Mouse (Mus musculus) left cerebral cortex, postnatal 36 days (tissue): ENCODE measurements around the gene Adra2b. TPM values are rescaled to one million over a fixed set of nuclear protein-coding genes. Genes with fewer than 3 reads are reported as not detected.

Experiments used
- DNase-seq, 2 experiments: peaks; one replicate each; pipeline ENCODE4 v3.0.0; 2021 to 2022; ENCODE audit warnings: low spot score in 2 of 2, mixed read lengths in 1 of 2
- intact Hi-C: fragments of 180-260 bp; cut with DNase I; formaldehyde crosslinking; loops from one replicate; pipeline ENCODE4 v1.15.1; 2025
- total RNA-seq, 2 experiments: library from RNA; stranded (reverse); gene quantifications; 2 replicates each; pipeline ENCODE4 v1.2.3; 2021

The Adra2b gene
- total RNA-seq: under 1 TPM; 0.25 to 0.97 TPM

DNA sequence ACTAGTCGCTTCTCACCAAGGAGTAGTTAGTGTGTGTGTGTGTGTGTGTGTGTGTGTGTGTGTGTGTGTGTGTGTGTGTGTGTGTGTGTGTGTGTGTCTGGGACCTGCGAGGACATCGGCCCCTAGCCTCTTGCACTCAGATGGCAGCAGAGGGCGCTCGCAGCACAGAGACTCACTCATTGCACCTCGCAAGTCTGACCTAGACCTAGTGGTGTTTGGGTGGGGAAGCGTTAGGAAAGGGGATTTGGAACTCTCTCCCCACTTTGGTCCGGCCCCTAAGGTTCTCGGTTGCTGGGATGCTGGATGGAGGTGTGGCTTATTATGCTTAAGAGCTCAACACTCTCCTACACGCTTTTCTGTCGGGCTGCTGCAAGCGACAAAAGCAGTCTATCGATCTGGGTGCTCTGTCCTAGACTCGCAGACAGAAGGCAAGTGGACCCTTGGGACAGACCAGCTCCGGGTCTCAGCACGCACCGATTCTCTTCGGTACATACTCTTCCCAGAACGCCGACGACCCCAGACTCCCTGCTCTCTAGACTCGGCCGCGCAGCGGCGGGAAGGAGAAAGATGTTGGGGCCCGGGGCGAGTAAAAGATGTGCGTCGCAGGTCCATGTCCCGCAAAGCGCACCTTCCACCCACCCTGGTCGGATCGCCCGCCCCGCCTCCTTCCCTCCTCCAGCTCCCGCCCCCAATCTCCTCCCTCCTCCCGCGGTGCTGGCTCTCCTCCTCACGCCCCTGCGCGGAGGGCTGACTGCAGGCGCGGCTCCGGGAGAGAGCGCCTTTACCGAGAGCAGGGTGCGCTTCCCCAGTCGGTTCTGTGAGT lies at the start of gene Adra2b:
Gene Adra2b, plus strand, starts transcription at position 750 of the 823 bp plus-strand sequence.
- intact Hi-C loops: loop anchor here (1.0 to 5.0 kb wide), 3 partner anchors 68 to 195 kb away; no protein-coding TSS in a partner anchor
- DNase-seq: peak; percentile 64 to 79

DNA sequence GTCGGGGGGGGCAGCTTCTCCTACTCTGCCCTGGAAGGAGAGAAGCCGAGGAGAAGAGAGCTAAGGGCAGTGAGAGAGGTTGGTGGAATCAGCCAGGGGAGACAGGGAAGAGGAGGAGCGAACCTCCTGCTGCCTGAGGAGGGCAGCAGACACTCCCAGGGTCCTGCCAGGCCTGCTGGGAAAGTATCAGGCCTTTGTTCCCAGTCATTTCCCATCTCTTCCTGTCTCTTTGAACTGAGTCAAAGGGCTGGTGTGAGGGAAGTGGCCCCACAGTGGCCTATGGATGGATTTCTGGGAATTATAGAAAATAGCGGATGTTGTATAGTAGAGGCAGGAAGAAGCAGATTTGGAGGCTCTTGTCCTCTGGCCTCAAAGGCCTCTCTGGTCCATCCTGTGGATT lies 49.1 kb upstream of the Adra2b start:
- intact Hi-C loops: no loop called here
- no peak for DNase-seq

GRCm38 (mm10) chr2:127314467-127315154 lies 48.4 kb upstream of the Adra2b start:
- DNase-seq: no peak
- intact Hi-C loops: no loop called here

DNA sequence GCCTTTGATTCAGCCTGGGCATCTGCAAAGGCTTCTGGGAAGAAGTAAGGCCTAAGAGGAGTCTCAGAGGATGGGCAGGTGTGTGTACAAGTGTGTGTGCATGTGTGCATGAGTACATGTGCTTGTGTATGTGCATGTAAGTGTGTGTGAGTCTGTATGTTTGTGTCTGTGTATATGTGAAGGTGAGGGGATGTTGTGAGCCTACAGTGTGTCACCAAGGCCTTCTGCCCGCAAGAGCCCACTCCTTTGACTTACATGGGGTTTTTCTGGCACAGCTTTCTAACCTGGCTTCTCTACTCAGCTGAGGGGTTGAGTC lies 47.9 kb upstream of the Adra2b start:
- intact Hi-C loops: no loop called here
- DNase-seq: no peak

DNA sequence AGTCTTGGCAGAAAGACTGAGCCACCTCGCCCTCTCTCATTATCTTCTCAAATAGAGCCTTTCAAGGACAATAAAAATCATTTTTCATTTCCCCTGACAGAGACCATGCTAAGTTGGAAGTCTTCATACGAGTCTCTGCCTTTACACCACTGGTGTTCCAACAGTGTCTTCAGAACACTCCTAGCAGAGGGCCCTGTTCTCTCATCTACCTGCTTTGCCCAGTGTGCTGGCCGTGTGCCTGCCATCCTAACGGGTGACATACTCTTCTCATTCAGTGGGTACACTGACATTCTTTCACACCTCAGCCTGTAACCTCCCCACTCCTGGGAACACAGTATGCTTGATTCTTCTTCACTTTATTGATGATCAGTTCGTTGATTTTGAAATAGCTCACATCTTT lies 46.6 kb upstream of the Adra2b start:
- intact Hi-C loops: no loop called here
- DNase-seq: no peak

DNA sequence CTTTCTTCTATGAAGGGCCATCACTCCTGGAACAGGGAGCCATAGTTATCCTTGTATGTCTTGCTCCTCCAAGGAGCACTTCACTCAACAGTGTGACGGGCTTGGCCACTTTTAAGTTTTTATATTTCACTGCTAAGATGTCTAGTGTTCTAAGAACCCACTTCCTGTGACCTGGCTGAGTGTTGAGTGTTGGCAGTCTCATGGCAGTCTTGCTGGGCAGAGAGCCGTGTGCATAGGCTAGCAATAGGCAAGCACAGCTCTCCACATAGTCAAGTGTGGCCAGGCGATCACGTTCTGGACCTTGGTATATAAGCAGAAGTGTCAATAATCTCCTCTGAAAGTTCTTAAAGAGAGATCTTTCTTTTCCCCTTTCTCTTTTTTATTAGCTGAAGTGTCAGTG lies 44.9 kb upstream of the Adra2b start:
- no peak for DNase-seq
- intact Hi-C loops: no loop called here

DNA sequence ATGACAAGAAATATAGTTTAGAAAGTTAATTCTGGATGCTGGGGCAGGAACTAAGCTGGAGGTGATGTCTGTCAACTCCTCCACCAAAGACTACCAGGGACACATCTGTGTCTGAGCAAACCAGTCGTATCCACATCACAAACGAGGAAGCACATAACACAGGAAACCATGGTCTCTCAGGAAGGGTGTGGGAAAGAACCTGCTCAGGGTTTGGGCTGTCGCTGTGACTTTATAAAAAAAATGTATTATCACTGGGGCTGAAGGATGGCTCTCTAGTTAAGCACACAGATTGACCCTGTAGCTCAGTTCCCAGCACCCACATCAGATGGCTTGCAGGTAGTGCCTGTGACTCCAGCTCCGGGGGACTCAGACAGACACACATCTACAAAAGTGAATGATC lies 43.9 kb upstream of the Adra2b start:
- intact Hi-C loops: no loop called here
- no peak for DNase-seq

DNA sequence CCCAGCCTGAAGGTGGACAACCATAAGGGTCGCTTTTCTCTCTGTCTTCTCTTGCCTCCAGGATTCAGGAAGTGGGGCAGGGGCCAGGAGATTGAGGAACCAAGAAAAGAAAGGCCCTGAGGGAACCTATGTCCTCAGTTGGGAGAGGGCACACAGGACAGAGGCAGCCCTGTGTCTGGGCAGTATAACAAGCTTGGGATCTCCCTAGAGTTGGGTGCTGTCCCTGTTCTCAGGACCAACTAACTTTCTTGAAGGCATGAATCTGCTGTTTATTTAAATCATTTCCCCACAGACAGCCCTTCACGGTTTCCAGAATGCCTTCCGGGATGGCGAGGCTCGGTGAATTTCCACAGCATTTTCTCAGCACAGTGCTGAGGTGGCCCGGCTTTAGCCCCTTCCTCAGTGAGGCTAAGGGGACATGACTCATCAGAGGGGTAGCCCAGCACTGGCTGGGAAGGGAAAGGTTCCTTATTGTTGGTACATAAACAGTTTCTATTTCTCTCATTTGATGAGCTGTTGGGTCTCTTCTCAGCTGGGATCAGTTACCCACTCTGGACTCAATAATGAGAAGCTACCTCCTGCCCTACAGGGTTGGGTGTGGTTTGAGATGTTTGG lies 40.2 kb upstream of the Adra2b start:
- intact Hi-C loops: no loop called here
- DNase-seq: no peak

- no peak for DNase-seq
- intact Hi-C loops: no loop called here
Observed at GRCm38 (mm10) chr2:127323667-127324066, 39.3 kb upstream of the Adra2b start.

DNA sequence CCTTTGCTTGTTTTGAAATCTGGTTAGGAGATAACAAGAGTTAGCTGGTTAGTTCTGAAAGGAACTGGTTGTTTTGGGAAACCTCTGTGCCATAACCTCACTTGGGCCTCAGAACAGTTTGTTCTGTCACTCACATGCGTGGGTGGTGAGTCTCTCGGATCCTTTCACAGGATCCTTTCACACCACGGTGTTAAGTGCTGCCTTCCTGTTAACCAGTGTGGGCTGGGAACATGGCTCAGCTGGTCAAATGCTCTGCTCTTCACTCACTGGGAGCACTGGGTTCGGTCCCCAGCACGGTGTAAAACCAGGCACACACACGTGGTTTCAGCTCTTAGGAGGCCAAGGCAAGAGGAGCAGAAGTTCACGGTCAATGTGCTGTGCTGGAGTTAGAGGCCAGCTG lies 38.6 kb upstream of the Adra2b start:
- DNase-seq: no peak
- intact Hi-C loops: no loop called here

DNA sequence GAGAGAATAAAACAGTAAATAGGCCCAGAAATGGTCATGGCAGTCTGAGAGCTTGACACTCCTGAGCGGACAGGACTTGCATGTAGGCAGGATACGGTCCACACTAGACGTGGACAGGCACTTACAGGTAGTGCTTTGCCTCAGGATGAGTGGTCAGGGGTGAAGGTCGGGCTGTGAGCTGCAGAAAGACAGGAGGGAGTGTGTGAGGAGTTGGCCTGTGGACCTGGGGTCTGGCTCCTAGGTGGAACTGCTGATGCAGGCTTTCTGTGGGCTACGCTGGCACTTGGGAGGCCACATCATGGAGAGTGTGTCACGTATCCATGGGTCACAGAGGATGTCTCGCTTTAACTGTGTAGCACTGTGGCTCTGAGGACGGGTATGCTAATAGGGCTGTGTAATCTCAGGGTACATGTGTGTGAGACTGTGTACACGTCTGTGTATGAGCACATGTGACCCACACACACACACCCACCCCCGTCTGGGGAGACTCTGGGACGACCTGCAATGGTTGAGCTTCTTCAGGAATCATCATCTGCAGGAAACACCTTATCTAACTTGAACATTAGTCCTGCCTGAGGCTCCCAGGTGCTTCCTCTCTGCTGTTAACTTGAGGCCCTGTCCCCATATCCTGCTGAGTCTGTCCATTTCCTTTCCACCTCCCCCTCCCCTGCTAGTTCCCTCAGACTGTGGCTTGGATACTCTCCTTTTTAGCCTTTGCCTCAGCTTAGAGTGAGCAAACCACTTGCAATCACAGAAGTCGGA lies 34.7 kb upstream of the Adra2b start:
- DNase-seq: no peak
- intact Hi-C loops: no loop called here

DNA sequence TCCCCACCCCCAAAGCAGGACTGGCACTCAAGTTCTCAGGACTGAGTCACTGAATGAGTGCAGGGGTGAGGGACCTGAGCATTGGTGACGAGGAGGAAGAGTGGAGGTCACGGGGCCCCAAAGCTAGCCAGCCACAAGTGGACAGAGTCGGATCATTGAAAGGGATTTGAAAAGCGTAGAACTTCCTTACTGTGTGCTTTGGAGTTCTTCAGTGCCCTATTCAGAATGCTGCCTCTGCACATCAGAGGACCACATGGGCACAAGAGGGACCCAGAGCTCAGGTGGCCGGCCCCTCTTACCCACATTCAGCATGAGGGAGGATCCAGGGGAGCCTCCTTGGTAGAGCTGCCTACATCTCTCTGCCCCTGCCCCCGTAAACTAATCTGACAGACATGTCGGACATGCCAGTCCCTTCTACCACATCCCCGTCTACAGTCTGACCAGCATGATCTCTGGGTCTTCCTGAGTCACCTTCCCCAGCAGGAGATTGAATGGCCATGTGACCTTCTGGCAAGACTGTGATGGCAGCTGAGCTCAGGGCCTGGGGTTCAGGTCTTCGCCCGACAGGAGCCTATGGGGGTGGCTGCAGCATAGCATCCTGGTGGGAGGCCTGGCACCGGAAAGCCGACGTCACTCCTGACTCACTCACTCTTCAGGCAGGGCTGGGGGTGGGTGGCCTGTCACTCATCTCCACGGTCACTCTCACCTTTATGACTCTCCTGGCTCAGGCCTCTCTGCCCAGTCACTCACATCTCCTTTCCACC lies 30.0 kb upstream of the Adra2b start:
- no peak for DNase-seq
- intact Hi-C loops: loop anchor here (10.0 kb wide), 1 partner anchor 168 kb away; no protein-coding TSS in a partner anchor

- intact Hi-C loops: loop anchor here (10.0 kb wide), 1 partner anchor 169 kb away; no protein-coding TSS in a partner anchor
- no peak for DNase-seq
Observed at GRCm38 (mm10) chr2:127333945-127334603, 28.9 kb upstream of the Adra2b start.

- intact Hi-C loops: loop anchor here (10.0 kb wide), 1 partner anchor 170 kb away; no protein-coding TSS in a partner anchor
- no peak for DNase-seq
Observed at GRCm38 (mm10) chr2:127335078-127335541, 27.9 kb upstream of the Adra2b start.

DNA sequence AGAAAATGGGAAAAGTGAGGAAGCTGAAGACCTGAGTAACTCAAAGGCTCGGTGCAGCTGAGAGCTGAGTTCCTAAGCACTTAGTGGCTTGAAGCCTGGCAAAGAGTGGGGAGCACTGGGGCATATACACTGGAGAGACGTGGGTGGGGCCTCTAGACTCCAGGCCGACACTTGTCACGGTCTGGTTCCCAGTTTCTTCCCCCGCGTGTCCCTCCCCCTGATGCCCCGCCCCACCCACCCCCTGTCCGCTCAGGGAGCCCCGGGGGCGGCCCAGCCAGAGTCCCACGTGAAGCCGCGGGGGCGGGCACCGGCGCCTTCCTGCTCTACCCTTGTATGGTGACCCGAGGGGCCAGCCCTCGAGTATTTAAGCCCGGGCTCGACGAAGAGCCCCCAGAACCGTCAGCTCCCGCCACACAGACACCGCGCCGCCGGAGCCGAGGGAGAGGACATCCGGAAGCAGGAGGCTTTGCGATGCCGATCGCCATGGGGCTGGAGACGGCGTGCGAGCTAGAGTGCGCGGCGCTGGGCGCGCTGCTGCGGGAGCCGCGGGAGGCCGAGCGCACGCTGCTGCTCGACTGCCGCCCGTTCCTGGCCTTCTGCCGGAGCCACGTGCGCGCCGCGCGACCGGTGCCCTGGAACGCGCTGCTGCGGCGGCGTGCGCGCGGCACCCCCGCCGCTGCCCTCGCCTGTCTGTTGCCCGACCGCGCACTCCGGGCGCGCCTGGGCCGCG lies 27.1 kb upstream of the Adra2b start, which contains the start of gene Dusp2:
Gene Dusp2, plus strand, starts transcription at position 393 of the 730 bp plus-strand sequence.
- peak; percentile 67 to 82 for DNase-seq
- intact Hi-C loops: loop anchor here (10.0 kb wide), 1 partner anchor 171 kb away; no protein-coding TSS in a partner anchor

DNA sequence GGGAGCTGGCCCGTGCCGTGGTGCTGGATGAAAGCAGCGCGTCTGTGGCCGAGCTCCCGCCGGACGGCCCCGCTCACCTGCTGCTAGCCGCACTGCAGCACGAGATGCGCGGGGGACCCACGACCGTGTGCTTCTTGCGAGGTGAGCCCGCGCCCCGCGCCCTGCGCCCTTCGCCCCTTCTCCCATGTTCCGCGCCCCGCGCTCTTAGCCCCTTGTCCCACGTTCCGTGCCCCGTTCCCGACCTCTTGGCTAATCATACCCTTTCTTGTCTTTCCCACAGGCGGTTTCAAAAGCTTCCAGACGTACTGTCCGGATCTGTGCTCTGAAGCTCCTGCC lies 26.5 kb upstream of the Adra2b start:
- intact Hi-C loops: loop anchor here (10.0 kb wide), 1 partner anchor 172 kb away; no protein-coding TSS in a partner anchor
- no peak for DNase-seq

- intact Hi-C loops: loop anchor here (10.0 kb wide), 1 partner anchor 172 kb away; no protein-coding TSS in a partner anchor
- DNase-seq: no peak
Observed at GRCm38 (mm10) chr2:127336885-127337284, 26.1 kb upstream of the Adra2b start.

GRCm38 (mm10) chr2:127337531-127337930 lies 25.5 kb upstream of the Adra2b start:
- no peak for DNase-seq
- intact Hi-C loops: loop anchor here (10.0 kb wide), 1 partner anchor 173 kb away; no protein-coding TSS in a partner anchor
